Mouse (Mus musculus): ENCODE results near the gene Sem1. TPM values are rescaled to one million over a fixed set of nuclear protein-coding genes. Genes with fewer than 3 reads are reported as not detected.

Sem1 gene
- total and polyA plus RNA-seq, 3 experiments, result 126 to 176 TPM; not detected in 1

DNA sequence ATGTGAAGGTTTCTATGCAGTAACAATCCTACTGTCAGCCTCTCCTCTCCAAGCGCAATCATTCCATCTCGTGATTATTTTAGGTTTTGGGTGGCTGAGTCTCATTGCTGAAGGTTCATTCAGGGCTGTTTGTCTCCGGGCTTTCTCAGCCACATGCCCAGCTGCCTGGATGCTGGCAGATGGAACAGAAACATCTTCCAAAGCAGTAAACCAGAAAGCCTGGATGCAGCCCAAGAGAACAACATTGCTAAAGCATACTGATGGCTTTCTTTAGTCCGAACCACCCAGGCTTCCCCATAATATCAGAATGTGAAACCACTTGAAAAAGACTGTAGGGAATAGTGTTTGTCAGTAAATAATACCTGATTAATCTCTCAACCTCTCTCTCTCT is 34.2 kb downstream of the Sem1 start:
- Histone ChIP-seq H3K27me3 (ENCODE audit: control insufficient read depth in 1 of 2, insufficient read depth in 2 of 2, low read length in 2 of 2) (no peaks in the 10 kb centered on the region), H3K27ac (ENCODE audit: control insufficient read depth, low read depth, low read length) (no peak overlapping the region), H3K9ac (ENCODE audit: control insufficient read depth, low read depth, low read length, poor library complexity, severe bottlenecking) (no peak overlapping the region), H3K36me3 (ENCODE audit: control insufficient read depth in 1 of 2, insufficient read depth in 2 of 2, low read length in 2 of 2) (no peaks in the 10 kb centered on the region), H3K9me3 (replicated peaks; ENCODE audit: insufficient read depth, low read length) (no peaks in the 10 kb centered on the region), H3K4me1 (ENCODE audit: control insufficient read depth in 1 of 2, insufficient read depth in 2 of 2, low read length in 2 of 2) (0 out of 4 replicates have a peak, but pooled peaks cover 0 to 3% of the 10 kb centered on the region in 2 experiments), H3K79me2 (ENCODE audit: control insufficient read depth, insufficient read depth, low read length, poor library complexity) (no peaks in the 10 kb centered on the region), H3K4me3 (ENCODE audit: control insufficient read depth in 1 of 2, insufficient read depth in 1 of 2, low read depth in 2 of 2, low read length in 2 of 2) (no peak overlapping the region)
- TF ChIP-seq TBP (IDR thresholded peaks at IDR 0.05; ENCODE audit: low read depth, low read length), result no peak
- no peak for TF ChIP-seq MYB (IDR thresholded peaks at IDR 0.05; ENCODE audit: low read depth, low read length)
- no peak for TF ChIP-seq ZC3H11A (IDR thresholded peaks at IDR 0.05; ENCODE audit: low read depth, low read length)
- no peak for TF ChIP-seq POLR2AphosphoS2 (IDR thresholded peaks at IDR 0.05; ENCODE audit: low read length)
- TF ChIP-seq NRF1 (IDR thresholded peaks at IDR 0.05; ENCODE audit: insufficient read depth, low read depth, low read length, poor library complexity, severe bottlenecking), result no peak
- no peak for TF ChIP-seq POLR2AphosphoS5 (IDR thresholded peaks at IDR 0.05; ENCODE audit: borderline replicate concordance, low read depth, low read length)
- TF ChIP-seq MAX (IDR thresholded peaks at IDR 0.05; ENCODE audit: low read length), result no peak
- TF ChIP-seq GATA1 (IDR thresholded peaks at IDR 0.05; ENCODE audit: low read depth, low read length), result no peak
- no peak for TF ChIP-seq MYC (IDR thresholded peaks at IDR 0.05; ENCODE audit: low read depth, low read length)
- no peak for TF ChIP-seq HCFC1 (IDR thresholded peaks at IDR 0.05; ENCODE audit: low read depth, low read length)
- TF ChIP-seq SIN3A (IDR thresholded peaks at IDR 0.05; ENCODE audit: low read length), result no peak
- TF ChIP-seq E2F4 (IDR thresholded peaks at IDR 0.05; ENCODE audit: borderline replicate concordance, low read depth, low read length), result no peak
- TF ChIP-seq MAFK (IDR thresholded peaks at IDR 0.05; ENCODE audit: borderline replicate concordance, low read depth, low read length), result no peak
- no peak for TF ChIP-seq MEF2A (IDR thresholded peaks at IDR 0.05; ENCODE audit: extremely low read depth, insufficient replicate concordance, low read depth, low read length, poor library complexity, severe bottlenecking)
- TF ChIP-seq USF1 (IDR thresholded peaks at IDR 0.05; ENCODE audit: low read depth, low read length), result no peak
- no peak for TF ChIP-seq CTCF (IDR thresholded peaks at IDR 0.05 in 2 of 3, conservative IDR thresholded peaks at IDR 0.05 in 1 of 3; ENCODE audit: control insufficient read depth in 1 of 3, insufficient read depth in 1 of 3, low read depth in 2 of 3, low read length in 3 of 3, poor library complexity in 1 of 3, severe bottlenecking in 1 of 3)
- no peak for DNase-seq (ENCODE audit: low read depth, low spot score)

DNA sequence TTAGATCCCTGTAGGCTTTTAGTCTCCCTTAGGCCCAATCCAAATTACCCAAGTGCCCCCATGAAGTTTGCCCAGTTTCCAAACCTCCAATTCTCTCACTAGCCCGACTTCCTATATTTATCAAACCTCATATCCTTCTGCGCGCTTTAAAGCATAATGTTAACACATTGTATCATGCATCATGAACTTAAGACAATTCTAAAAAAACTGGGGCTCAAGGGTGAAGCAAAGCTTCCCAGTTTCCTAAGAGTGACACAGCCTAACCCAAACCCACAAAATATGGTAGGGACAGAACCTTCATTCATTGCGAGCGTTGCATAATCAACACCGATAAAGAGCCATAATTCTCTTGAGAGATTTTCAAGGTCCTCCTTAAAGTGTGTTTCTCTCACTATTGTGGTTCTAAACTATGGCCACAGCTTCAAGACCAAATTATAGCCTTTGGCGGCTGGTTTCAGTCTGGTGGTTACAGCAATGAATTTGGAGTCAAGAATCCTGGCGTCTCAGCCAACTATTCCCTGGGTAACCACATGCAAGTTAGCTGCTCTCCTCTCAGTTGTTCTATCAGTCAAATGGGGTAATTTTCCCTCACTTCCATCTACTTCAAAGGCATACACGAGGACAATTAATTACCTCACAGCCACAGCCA is 34.7 kb downstream of the Sem1 start:
- H3K9ac ChIP-seq (ENCODE audit: control insufficient read depth, low read depth, low read length, poor library complexity, severe bottlenecking), result no peak overlapping the region
- DNase-seq (ENCODE audit: low read depth, low spot score), result no peak
- H3K4me1 ChIP-seq (ENCODE audit: control insufficient read depth in 1 of 2, insufficient read depth in 2 of 2, low read length in 2 of 2), result 0 out of 4 replicates have a peak, but pooled peaks cover 0 to 3% of the 10 kb centered on the region in 2 experiments

More for the DNA sequence above, 34.7 kb downstream of the Sem1 start:
- no peaks in the 10 kb centered on the region for H3K9me3 ChIP-seq (replicated peaks; ENCODE audit: insufficient read depth, low read length)
- no peaks in the 10 kb centered on the region for H3K27me3 ChIP-seq (ENCODE audit: control insufficient read depth in 1 of 2, insufficient read depth in 2 of 2, low read length in 2 of 2)
- no peak overlapping the region for H3K27ac ChIP-seq (ENCODE audit: control insufficient read depth, low read depth, low read length)
- TF ChIP-seq ETS1 (IDR thresholded peaks at IDR 0.05; ENCODE audit: low read depth, low read length) (no peak), TAL1 (IDR thresholded peaks at IDR 0.05; ENCODE audit: low read length) (no peak), TBP (IDR thresholded peaks at IDR 0.05; ENCODE audit: low read depth, low read length) (no peak), BHLHE40 (IDR thresholded peaks at IDR 0.05; ENCODE audit: borderline replicate concordance, low read depth, low read length) (no peak)
- H3K36me3 ChIP-seq (ENCODE audit: control insufficient read depth in 1 of 2, insufficient read depth in 2 of 2, low read length in 2 of 2), result no peaks in the 10 kb centered on the region
- no peak overlapping the region for H3K4me3 ChIP-seq (ENCODE audit: control insufficient read depth in 1 of 2, insufficient read depth in 1 of 2, low read depth in 2 of 2, low read length in 2 of 2)
- no peaks in the 10 kb centered on the region for H3K79me2 ChIP-seq (ENCODE audit: control insufficient read depth, insufficient read depth, low read length, poor library complexity)

Measured in MEL (cell line).